Mouse (Mus musculus) heart, adult 8-10 months (tissue): ENCODE measurements around the gene Kdm2b. TPM values are rescaled to one million over a fixed set of nuclear protein-coding genes. Genes with fewer than 3 reads are reported as not detected.
A peak's percentile ranks its signal among the peaks of the same experiment; 100 is the strongest.

Experiments used
- DNase-seq: peaks from one replicate; pipeline ENCODE4 v3.0.0; 2022; ENCODE audit warnings: low spot score
- total RNA-seq, 4 experiments: library from RNA; stranded (reverse); gene quantifications; 2 replicates each; pipeline ENCODE4 v1.2.4; 2022

Kdm2b gene
- total RNA-seq, 4 experiments from 2014 or later: 12.7 to 14.9 (median 14.4) TPM

GRCm38 (mm10) chr5:122849521-122850318, 139.9 kb downstream of the Kdm2b start, which contains the start of gene Rnf34:
TSS of gene Rnf34 (plus strand) at chr5:122850048.
- DNase-seq: peak; percentile 94

GRCm38 (mm10) chr5:122843799-122844198, 145.8 kb downstream of the Kdm2b start:
- DNase-seq: no peak

DNA sequence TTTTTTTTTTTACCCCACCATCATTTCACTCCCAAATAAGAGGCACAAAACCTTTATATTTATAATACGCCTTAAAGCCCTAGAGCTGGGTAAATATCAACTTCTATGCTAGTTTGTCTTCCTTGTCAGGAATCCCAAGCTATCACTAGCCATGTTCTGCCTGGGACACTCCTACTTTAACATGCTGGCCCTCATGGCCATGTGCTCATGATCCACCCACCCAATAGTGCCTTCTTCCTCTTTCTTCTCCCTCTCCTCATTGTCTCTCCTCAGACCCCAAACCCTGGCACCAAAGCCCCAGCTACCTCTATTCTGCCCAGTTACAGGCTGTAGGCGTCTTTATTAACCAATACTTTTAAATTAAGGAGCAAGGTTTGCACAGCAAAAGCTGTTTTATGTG, 148.5 kb downstream of the Kdm2b start:
- DNase-seq: no peak

GRCm38 (mm10) chr5:122832996-122833395, 156.6 kb downstream of the Kdm2b start:
- DNase-seq: no peak

GRCm38 (mm10) chr5:122832536-122832935, 157.1 kb downstream of the Kdm2b start:
- no peak for DNase-seq

DNA sequence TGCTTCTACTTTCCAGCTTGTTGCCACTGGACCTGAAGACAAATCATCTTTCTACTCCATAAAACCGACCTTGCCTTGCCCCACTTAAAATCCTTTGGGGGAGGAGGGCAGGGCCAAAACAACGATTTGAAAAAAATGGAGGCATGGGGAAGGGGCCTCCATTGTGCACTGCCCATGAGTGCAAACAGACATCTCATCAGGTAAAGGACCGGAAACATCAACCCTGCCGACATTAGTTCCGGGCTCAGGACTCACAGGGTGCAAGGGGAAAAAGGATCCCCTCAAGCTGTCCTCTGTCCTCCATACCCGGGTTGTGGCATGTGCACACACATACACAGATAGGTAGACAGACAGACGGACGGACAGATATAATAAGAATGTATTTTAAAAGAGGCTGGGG, 164.5 kb downstream of the Kdm2b start:
- no peak for DNase-seq

DNA sequence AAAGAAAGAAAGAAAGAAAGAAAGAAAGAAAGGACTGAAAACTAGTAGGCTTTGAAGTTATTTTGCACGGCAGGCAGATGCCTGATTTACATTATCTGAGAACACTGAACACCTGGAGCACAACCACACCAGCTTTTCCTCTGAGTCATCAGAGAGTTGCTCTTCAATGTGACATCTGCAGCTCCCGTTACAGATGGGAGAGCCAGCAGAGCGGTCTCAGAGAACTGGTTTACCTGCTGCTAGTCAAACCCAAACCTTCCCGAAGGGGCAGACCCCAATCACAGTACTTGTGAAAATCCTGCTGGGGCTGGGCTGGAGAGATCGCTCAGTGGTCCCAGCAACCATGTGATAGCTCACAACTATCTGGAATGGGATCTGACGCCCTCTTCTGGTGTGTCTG, 165.2 kb downstream of the Kdm2b start:
- DNase-seq: no peak

- no peak for DNase-seq
These were observed 165.6 kb downstream of the Kdm2b start for GRCm38 (mm10) chr5:122823976-122824375.

DNA sequence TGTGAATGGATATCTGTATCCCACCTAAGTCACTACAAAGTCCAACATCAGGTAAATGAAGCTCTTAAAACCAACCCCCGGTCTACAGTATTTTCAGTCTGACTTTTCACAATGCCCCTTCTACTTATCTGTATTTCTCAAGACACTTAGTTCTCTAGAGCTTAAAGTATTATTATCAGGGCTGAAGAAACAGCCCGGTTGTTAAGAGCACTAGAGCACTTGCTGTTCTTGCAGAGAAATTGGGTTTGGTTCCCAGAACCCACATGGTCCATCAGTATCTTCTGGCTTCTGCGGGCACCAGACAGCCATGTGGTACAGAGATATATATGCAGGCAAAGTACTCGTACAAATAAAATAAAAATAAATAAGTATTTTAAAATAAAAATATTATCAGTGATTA, 167.2 kb downstream of the Kdm2b start:
- DNase-seq: no peak

- no peak for DNase-seq
These were observed 168.1 kb downstream of the Kdm2b start for GRCm38 (mm10) chr5:122821524-122821885.

- peak; percentile 95 for DNase-seq
These were observed 168.7 kb downstream of the Kdm2b start, which contains the start of gene Anapc5 for GRCm38 (mm10) chr5:122820777-122821523. TSS of gene Anapc5 (minus strand) at chr5:122821339.

Other genes with a start within 250 kb of the Kdm2b start
- gene Camkk2, start 210.4 kb downstream of the Kdm2b start, total RNA-seq: 10 to 100 TPM in 3 of 4 experiments, 1 to 10 TPM in 1; 8.9 to 12.5 (median 11.3) TPM
- gene Anapc5, start 168.5 kb downstream of the Kdm2b start, total RNA-seq: 100 to 1,000 TPM; 151 to 179 (median 164) TPM
- gene Rnf34, start 139.8 kb downstream of the Kdm2b start, total RNA-seq: 10 to 100 TPM; 30.7 to 39.8 (median 35.3) TPM
- 10 to 100 TPM; 13.3 to 16.3 (median 15.2) TPM for gene Orai1, start 25.3 kb upstream of the Kdm2b start, total RNA-seq
- gene Morn3, start 57.2 kb upstream of the Kdm2b start, total RNA-seq: not detected
- 10 to 100 TPM in 1 of 4 experiments, 1 to 10 TPM in 3; 7.7 to 10.7 (median 8.4) TPM for gene Tmem120b, start 78.6 kb upstream of the Kdm2b start, total RNA-seq
- gene Rhof, start 142.9 kb upstream of the Kdm2b start, total RNA-seq: 1 to 10 TPM in 1 of 4 experiments, under 1 TPM in 3; 0.38 to 1.7 (median 0.68) TPM
- 10 to 100 TPM; 14.3 to 21.5 (median 18.2) TPM for gene Setd1b, start 152.4 kb upstream of the Kdm2b start, total RNA-seq
- gene Psmd9, start 179.6 kb upstream of the Kdm2b start, total RNA-seq: 10 to 100 TPM; 11.7 to 16.6 (median 13.8) TPM
- not detected for gene Hpd, start 192.9 kb upstream of the Kdm2b start, total RNA-seq